Mouse (Mus musculus): Measurements from ENCODE around the gene Pias4. TPM values are rescaled to one million over a fixed set of nuclear protein-coding genes. Genes with fewer than 3 reads are reported as not detected.

Gene Pias4
- polyA plus RNA-seq, 1 experiment from 2014 or later: 72.2 TPM

DNA sequence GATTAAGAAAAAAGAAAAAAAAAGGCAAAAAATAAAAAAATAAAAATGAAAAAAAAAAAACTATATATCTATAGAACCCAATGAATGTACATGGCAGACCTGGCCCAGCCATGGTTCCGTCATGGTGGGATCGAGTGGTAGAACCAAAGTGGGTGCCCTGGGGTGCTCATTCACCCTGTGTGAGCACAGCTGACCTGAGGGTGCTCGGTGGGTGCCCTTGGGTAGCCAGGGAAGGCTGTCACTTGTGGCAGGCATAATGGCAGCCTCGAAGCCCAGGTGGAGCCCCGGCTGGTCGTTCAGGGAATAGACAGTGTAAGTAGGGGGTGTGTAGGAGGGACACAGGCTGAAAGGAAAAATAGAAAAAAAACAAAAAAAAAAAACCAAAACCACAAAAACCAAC, 16.5 kb downstream of the Pias4 start:
- Histone ChIP-seq H3K4me1 (replicated peaks) (peaks cover 15% of the 10 kb centered on the region; the same call in 1 of the 2 replicates), H3K36me3 (peaks cover 86% of the 10 kb centered on the region), H3K27ac (no peak overlapping the region), H3K9me3 (0 out of 2 replicates have a peak, but pooled peaks cover 2% of the 10 kb centered on the region), H3K27me3 (ENCODE audit: insufficient read depth, poor library complexity, severe bottlenecking) (no peaks in the 10 kb centered on the region), H3K4me3 (no peak overlapping the region)
- no peak for DNase-seq (ENCODE audit: low spot score)
- WGBS: 76% methylated on average over 6 of the region's 6 CpGs

DNA sequence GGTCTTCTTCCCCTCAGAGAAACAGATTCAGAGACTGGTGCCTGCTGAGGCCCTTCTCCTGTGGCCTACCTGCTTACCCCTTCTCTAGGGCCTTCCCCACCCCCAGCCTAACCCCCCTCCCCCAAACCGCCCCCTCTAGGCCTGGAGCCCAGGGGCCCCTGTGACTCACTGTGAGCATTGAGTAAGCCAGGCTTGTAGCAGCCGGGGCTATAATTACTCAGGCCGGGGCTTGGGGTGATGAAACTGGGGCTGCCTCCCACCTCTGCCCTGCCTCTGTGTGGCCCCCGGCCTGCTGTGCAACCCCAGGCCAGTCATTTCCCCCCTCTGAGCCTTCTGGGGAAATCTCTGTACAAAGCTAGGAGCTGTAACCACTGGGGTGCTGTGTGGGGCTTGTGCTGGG, 21.4 kb downstream of the Pias4 start:
- H3K4me1 ChIP-seq (replicated peaks): peaks cover 41% of the 10 kb centered on the region
- no peaks in the 10 kb centered on the region for H3K27me3 ChIP-seq (ENCODE audit: insufficient read depth, poor library complexity, severe bottlenecking)
- WGBS: 89% methylated on average over 4 of the region's 4 CpGs
- H3K4me3 ChIP-seq: no peak overlapping the region
- no peak for DNase-seq (ENCODE audit: low spot score)
- peaks cover 83% of the 10 kb centered on the region for H3K36me3 ChIP-seq
- H3K9me3 ChIP-seq: no peaks in the 10 kb centered on the region
- H3K27ac ChIP-seq: no peak overlapping the region

DNA sequence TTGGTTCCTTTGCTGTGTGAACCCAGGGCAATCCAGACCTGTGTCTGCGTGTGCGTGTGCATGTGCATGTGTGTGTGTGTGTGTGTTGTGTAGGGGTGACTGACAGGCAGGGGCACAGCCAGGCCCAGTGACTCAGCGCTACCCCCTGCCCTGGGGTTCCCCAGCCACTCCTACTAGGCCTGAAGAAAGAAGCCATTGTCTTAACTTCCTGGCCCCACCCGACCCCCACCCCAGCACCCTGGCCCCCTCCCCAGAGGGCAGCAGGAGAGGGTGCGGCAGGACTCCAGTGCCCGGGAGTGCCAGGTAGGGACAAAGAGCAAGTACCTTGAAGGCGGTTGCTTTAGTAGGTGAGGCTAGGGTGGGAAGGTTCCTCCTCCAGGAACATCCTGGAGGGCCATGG, 21.9 kb downstream of the Pias4 start:
- Histone ChIP-seq H3K27ac (0 out of 2 replicates have a peak overlapping the region, but pooled peaks have one; percentile 26), H3K36me3 (peaks cover 83% of the 10 kb centered on the region), H3K4me3 (no peak overlapping the region), H3K27me3 (ENCODE audit: insufficient read depth, poor library complexity, severe bottlenecking) (no peaks in the 10 kb centered on the region), H3K4me1 (replicated peaks) (peaks cover 46% of the 10 kb centered on the region), H3K9me3 (no peaks in the 10 kb centered on the region)
- 95% methylated on average over 7 of the region's 7 CpGs for WGBS
- DNase-seq (ENCODE audit: low spot score): no peak

DNA sequence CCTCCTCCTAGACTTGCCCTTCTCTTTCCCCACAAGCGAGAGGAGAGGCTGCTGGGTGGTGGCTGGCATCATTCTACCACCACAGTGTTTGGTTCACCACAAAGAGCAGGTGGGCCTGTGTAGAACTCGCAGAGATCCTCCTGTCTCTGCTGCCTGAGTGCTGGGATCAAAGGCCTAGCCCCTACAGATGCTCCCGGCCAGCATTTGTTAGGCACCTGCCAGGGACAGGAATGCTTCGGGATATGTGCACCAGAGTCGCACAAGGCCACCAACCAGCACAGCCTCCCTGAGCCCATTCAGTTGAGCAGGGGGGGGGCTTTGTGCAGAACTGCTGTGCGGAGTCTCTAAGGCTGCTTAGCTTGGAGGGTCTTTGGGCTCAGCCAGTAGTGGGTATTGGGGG, 22.4 kb downstream of the Pias4 start:
- peaks cover 80% of the 10 kb centered on the region for H3K36me3 ChIP-seq
- no peak overlapping the region for H3K4me3 ChIP-seq
- WGBS: 96% methylated on average over 6 of the region's 6 CpGs

DNA sequence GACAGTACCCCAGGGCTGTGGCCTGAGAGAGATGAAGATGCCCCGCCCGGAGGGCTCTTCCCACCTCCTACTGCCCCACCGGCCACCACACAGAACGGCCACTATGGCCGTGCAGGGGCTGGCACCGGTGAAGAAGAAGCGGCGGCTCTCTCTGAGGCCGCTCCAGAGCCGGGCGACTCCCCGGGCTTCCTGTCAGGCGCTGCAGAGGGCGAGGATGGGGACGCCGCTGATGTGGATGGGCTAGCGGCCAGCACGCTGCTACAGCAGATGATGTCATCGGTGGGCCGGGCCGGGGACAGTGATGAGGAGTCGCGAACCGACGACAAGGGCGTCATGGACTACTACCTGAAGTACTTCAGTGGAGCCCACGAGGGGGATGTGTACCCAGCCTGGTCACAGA, 23.1 kb downstream of the Pias4 start:
- 95% methylated on average over 26 of the region's 27 CpGs for WGBS
- H3K4me3 ChIP-seq: no peak overlapping the region
- H3K4me1 ChIP-seq (replicated peaks): peaks cover 57% of the 10 kb centered on the region
- no peaks in the 10 kb centered on the region for H3K27me3 ChIP-seq (ENCODE audit: insufficient read depth, poor library complexity, severe bottlenecking)
- H3K27ac ChIP-seq: no peak overlapping the region
- H3K36me3 ChIP-seq: peaks cover 73% of the 10 kb centered on the region
- no peaks in the 10 kb centered on the region for H3K9me3 ChIP-seq
- no peak for DNase-seq (ENCODE audit: low spot score)

More for the DNA sequence above, 22.4 kb downstream of the Pias4 start:
- Histone ChIP-seq H3K27me3 (ENCODE audit: insufficient read depth, poor library complexity, severe bottlenecking) (no peaks in the 10 kb centered on the region), H3K9me3 (no peaks in the 10 kb centered on the region), H3K27ac (0 out of 2 replicates have a peak overlapping the region, but pooled peaks have one; percentile 26), H3K4me1 (replicated peaks) (peaks cover 51% of the 10 kb centered on the region)
- no peak for DNase-seq (ENCODE audit: low spot score)

DNA sequence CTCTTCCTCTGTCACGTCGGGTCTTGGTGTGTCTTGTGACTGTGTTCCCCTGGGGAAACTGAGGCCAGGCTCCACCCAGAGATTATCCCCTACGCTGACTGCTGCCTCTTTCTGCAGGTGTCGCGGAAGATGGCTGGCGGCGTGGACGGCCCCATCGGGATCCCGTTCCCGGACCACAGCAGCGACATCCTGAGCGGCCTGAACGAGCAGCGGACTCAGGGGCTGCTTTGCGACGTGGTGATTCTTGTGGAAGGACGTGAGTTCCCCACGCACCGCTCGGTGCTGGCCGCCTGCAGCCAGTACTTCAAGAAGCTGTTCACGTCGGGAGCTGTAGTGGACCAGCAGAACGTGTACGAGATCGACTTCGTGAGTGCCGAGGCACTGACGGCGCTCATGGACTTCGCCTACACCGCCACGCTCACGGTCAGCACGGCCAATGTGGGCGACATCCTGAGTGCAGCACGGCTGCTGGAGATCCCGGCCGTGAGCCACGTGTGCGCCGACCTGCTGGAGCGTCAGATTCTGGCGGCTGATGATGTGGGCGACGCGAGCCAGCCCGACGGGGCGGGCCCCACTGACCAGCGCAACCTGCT, 23.8 kb downstream of the Pias4 start:
- DNase-seq (ENCODE audit: low spot score): no peak
- Histone ChIP-seq H3K36me3 (peaks cover 66% of the 10 kb centered on the region), H3K27ac (no peak overlapping the region), H3K9me3 (no peaks in the 10 kb centered on the region), H3K27me3 (ENCODE audit: insufficient read depth, poor library complexity, severe bottlenecking) (no peaks in the 10 kb centered on the region), H3K4me1 (replicated peaks) (peaks cover 65% of the 10 kb centered on the region), H3K4me3 (no peak overlapping the region)
- 97% methylated on average over 52 of the region's 52 CpGs for WGBS

DNA sequence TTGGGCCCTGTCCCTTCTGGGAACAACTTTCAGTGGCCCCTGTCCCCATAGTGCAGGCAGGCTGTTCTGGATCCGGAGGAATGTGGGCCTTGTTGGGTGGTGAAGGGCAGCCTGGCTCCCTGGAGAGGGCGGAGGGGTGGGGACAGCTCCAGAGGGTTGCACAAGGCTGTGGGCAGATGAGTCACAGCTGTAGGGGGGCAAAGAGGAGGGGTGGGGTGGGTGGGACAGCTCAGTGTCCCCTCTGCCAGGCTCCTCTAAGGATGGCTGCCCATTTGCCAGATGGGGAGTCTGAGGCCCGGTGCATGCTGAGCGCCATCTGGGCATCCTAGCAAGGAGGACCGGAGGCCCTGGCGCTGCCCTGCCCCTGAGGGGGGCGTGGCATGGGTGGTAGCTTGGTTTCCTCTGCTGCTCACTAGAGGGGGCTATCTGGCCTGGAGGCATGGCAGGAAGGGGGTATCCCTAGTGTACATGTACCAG, 24.5 kb downstream of the Pias4 start:
- Histone ChIP-seq H3K4me3 (peak overlapping the region; percentile 20), H3K9me3 (no peaks in the 10 kb centered on the region), H3K36me3 (peaks cover 59% of the 10 kb centered on the region), H3K27ac (peak overlapping the region; percentile 70), H3K27me3 (ENCODE audit: insufficient read depth, poor library complexity, severe bottlenecking) (no peaks in the 10 kb centered on the region), H3K4me1 (replicated peaks) (peaks cover 72% of the 10 kb centered on the region)
- 94% methylated on average over 7 of the region's 7 CpGs for WGBS
- DNase-seq (ENCODE audit: low spot score): no peak

DNA sequence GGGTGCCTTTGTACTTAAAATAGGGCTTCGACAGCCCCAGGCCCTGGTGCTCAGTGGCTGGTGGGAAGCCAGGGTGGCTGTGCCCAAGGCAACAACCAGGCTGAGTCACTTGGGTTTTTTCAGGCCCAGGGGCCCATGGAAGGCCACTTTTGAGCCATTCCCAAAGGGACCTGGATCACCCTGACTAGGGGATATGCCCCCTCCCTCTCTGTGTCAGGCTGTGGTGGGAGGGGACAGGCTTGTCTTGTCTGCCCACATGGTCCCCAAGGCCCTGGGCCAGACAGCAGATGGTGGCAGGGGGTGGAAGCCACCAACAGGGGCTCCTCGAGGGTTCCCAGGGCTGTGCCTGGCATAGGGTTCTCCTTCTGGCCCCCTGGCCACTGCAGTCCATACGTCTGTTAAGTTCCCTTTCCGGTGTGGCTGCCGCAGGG, 25.2 kb downstream of the Pias4 start:
- Histone ChIP-seq H3K9me3 (no peaks in the 10 kb centered on the region), H3K27me3 (ENCODE audit: insufficient read depth, poor library complexity, severe bottlenecking) (no peaks in the 10 kb centered on the region), H3K27ac (peak overlapping the region; percentile 70), H3K36me3 (peaks cover 52% of the 10 kb centered on the region), H3K4me1 (replicated peaks) (peaks cover 74% of the 10 kb centered on the region), H3K4me3 (peak overlapping the region; percentile 19)
- no peak for DNase-seq (ENCODE audit: low spot score)
- WGBS: 65% methylated on average over 5 of the region's 5 CpGs

DNA sequence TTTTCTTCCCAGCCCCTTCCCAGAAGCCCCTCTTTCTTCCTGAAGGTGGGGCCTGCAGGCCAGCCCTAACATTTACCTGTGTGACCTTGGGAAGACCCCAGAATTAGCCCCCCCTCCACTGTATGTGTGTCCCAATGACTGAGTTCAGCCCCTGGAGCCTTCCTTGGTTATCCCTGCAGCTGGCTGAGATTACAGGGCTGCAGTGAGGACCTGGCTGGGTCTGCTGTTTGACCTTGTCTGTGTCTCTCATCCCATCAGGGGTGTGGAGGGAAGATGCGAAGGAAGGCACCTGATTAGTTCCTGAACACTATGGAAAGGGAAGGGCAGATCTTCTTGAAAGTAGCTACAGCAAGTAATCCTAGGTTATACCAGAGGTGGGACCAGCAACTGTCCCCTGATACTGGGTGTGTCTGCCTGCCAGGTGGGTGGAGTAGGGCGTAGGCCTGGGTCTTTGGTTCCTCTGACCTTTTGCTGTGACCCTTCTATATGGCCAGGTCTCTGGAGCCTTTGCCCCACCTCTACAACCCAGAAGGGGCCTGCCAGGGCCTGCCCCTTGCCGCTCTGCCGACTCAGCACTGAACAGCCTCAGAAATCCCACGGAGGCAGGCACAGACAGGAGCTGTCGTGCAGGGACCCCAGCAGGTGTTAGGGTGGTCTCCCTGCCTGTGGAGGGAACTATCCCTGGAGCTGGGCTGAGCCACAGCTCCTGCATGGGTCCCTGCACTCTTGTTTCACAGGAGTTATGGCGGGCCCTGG, 26.1 kb downstream of the Pias4 start:
- WGBS: 73% methylated on average over 7 of the region's 7 CpGs
- Histone ChIP-seq H3K27ac (peak overlapping the region; percentile 98; the same call in 1 of the 2 replicates), H3K4me3 (peak overlapping the region; percentile 74), H3K9me3 (no peaks in the 10 kb centered on the region), H3K27me3 (ENCODE audit: insufficient read depth, poor library complexity, severe bottlenecking) (no peaks in the 10 kb centered on the region), H3K4me1 (replicated peaks) (peaks cover 70% of the 10 kb centered on the region), H3K36me3 (peaks cover 43% of the 10 kb centered on the region)
- DNase-seq (ENCODE audit: low spot score): no peak

DNA sequence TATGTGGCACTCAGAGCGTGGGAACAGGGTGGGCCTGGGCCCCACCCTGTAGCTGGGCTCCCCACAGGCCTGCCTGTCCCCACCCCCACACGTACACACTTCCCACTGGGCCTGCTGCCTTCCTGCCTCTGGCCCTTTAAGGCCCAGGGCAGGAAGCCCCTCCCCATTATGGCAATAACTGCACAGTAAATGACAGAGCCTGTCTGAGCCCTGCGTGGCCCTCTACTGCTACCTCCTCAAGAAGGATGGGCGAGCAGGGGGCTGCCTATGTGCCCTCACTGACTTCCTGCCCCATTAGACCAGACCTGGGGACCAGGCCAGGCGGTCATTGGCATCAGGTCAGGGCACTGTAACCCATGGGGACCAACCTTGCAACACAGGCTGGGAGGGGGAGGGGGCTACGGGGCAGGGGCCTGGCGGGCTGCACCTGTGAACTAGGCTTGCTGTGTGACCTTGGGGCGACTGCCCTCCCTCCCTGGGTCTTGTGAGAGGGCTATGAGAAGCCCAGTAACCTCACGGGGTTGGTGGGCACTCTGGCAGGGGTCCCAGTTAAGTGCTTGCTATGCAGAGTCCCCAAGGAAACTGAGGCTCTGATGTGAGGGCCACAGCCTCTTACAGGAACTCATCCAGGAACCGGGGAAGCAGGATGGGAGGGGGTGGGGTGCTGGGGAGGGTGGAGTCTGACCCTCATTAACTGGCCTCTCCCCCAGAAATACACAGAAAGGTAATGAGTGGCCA, 26.8 kb downstream of the Pias4 start:
- Histone ChIP-seq H3K4me3 (peak overlapping the region; percentile 74), H3K27me3 (ENCODE audit: insufficient read depth, poor library complexity, severe bottlenecking) (peaks cover 2% of the 10 kb centered on the region), H3K27ac (peak overlapping the region; percentile 98), H3K9me3 (no peaks in the 10 kb centered on the region), H3K4me1 (replicated peaks) (peaks cover 72% of the 10 kb centered on the region), H3K36me3 (peaks cover 35% of the 10 kb centered on the region)
- DNase-seq (ENCODE audit: low spot score): no peak
- 78% methylated on average over 10 of the region's 10 CpGs for WGBS

DNA sequence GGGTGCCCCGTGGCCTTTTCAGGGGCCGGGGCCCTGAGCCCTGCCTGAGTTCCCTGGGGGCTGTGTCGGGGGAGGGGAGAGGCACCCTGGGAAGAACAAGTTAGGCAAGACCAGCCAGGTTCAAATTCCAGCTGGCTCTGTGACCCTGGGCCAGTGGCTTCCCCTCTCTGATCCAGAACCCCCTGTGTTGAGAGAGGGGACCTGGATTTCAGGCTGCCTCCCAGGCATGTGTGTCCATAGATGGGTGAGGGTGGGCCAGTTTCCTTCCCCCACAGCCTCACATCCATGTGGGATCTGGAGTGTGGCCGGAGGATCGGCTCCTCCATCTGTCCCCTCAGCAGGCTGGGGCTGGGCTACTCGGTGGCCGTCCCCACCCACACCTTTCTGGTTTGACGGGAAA, 27.7 kb downstream of the Pias4 start:
- no peaks in the 10 kb centered on the region for H3K9me3 ChIP-seq
- 58% methylated on average over 8 of the region's 8 CpGs for WGBS
- peak overlapping the region; percentile 98 for H3K27ac ChIP-seq
- H3K4me3 ChIP-seq: peak overlapping the region; percentile 74
- DNase-seq (ENCODE audit: low spot score): no peak
- H3K27me3 ChIP-seq (ENCODE audit: insufficient read depth, poor library complexity, severe bottlenecking): peaks cover 11% of the 10 kb centered on the region
- peaks cover 27% of the 10 kb centered on the region for H3K36me3 ChIP-seq
- peaks cover 76% of the 10 kb centered on the region for H3K4me1 ChIP-seq (replicated peaks)

DNA sequence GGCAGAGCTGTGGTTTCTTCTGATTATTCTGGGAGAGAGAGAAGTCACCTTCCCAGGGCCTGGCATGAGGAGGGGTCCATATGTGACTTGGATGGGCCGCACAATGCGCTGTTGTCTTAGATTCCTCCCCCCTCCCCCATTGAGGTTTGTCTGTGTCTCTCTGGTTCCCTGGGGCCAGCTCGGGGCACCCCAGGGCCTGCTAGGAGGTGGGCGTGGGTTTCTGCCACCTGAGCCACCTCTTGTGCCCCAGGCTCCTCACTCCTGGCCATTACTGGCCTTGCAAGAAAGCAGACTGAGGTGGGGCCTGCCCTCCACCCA, 28.2 kb downstream of the Pias4 start:
- peaks cover 74% of the 10 kb centered on the region for H3K4me1 ChIP-seq (replicated peaks)
- peak overlapping the region; percentile 98 for H3K27ac ChIP-seq
- peaks cover 16% of the 10 kb centered on the region for H3K27me3 ChIP-seq (ENCODE audit: insufficient read depth, poor library complexity, severe bottlenecking)
- H3K36me3 ChIP-seq: peaks cover 21% of the 10 kb centered on the region
- 67% methylated on average over 4 of the region's 4 CpGs for WGBS
- no peak for DNase-seq (ENCODE audit: low spot score)
- H3K4me3 ChIP-seq: peak overlapping the region; percentile 74
- H3K9me3 ChIP-seq: no peaks in the 10 kb centered on the region

All from hindbrain, embryonic 10.5 days (tissue).